In genomic region chr1:181850441-181850840, GRCm38 (mm10) we compare ENCODE assay signal across 24 mouse cellular contexts. TPM values are rescaled to one million over a fixed set of nuclear protein-coding genes. Genes with fewer than 3 reads are reported as not detected.
A peak's percentile ranks its signal among the peaks of the same experiment; 100 is the strongest.
DNase-seq lines count a peak whose midpoint lies in the region; ATAC-seq and TF ChIP-seq lines count a peak whose summit lies in the region.
"Had no signal": no experiment of that assay in that cellular context is flagged by ENCODE, and none has a peak within 500 bp of the region (broad histone marks: within the 10 kb centered on the region; RNA-seq: fewer than 3 reads in every experiment).

No protein-coding gene starts in this region.

- TF ChIP-seq CTCF in midbrain, postnatal 0 days (IDR thresholded peaks at IDR 0.05) = no peak

- H3K9ac ChIP-seq in midbrain, postnatal 0 days (replicated peaks; ENCODE audit: low read length, poor library complexity, severe bottlenecking) = no peak overlapping the region
- no peak overlapping the region for H3K9ac ChIP-seq in midbrain, embryonic 14.5 days (replicated peaks; ENCODE audit: low read length)
- H3K9ac ChIP-seq: forebrain, embryonic 13.5 days; hindbrain, embryonic 14.5 days; kidney, embryonic 15.5 days; limb, embryonic 13.5 days; lung, embryonic 15.5 days; midbrain, embryonic 12.5 days had no signal

- H3K4me2 ChIP-seq in midbrain, postnatal 0 days (ENCODE audit: low read depth, low read length, poor library complexity, severe bottlenecking) = no peak overlapping the region
- no peak overlapping the region for H3K4me2 ChIP-seq in midbrain, embryonic 14.5 days (ENCODE audit: low read length)
- H3K4me2 ChIP-seq: forebrain, embryonic 13.5 days; heart, embryonic 11.5 days; hindbrain, embryonic 14.5 days; kidney, embryonic 15.5 days; limb, embryonic 13.5 days; liver, embryonic 11.5 days; lung, embryonic 15.5 days; midbrain, embryonic 12.5 days had no signal

- 87% methylated on average over 4 of the region's 4 CpGs for WGBS in midbrain, postnatal 0 days
- 85% methylated on average over 4 of the region's 4 CpGs for WGBS in midbrain, embryonic 14.5 days

- ATAC-seq in midbrain, postnatal 0 days (ENCODE audit: low FRiP score) = no peak
- ATAC-seq in midbrain, embryonic 14.5 days (ENCODE audit: low FRiP score, low TSS enrichment) = no peak
- ATAC-seq: forebrain, embryonic 13.5 days; inflammation-experienced regulatory T-cells, adult 6 months; Patski had no signal

- DNase-seq in adrenal gland, postnatal 10 days = peak; percentile 60
- DNase-seq in adrenal gland, adult 18-20 months (ENCODE audit: low spot score in 2 of 2) = no peak
- peak; percentile 45 for DNase-seq in gastrocnemius, adult 18-20 months (ENCODE audit: low spot score)
- DNase-seq in gastrocnemius, postnatal 36 days = no peak
- DNase-seq in midbrain, postnatal 0 days (ENCODE audit: low spot score) = peak; percentile 50
- DNase-seq in midbrain, embryonic 14.5 days = no peak
- no peak for DNase-seq in urinary bladder, postnatal 10 days (ENCODE audit: low spot score)
- DNase-seq: cerebellum, adult 8-10 months; gastrocnemius, adult 2 months; heart, postnatal 4 days; kidney, adult 18-20 months; kidney, postnatal 25 days; thymus, postnatal 4 days had no signal

- no peak overlapping the region for H3K27ac ChIP-seq in midbrain, postnatal 0 days (ENCODE audit: low read depth, low read length)
- no peak overlapping the region for H3K27ac ChIP-seq in midbrain, embryonic 14.5 days (replicated peaks; ENCODE audit: low read depth, low read length)
- H3K27ac ChIP-seq: forebrain, embryonic 13.5 days; hindbrain, embryonic 14.5 days; kidney, embryonic 15.5 days; limb, embryonic 13.5 days; lung, embryonic 15.5 days; midbrain, embryonic 12.5 days had no signal

- H3K27me3 ChIP-seq in midbrain, postnatal 0 days (ENCODE audit: insufficient read depth, low read length) = no peaks in the 10 kb centered on the region
- no peaks in the 10 kb centered on the region for H3K27me3 ChIP-seq in midbrain, embryonic 14.5 days (ENCODE audit: control insufficient read depth, insufficient read depth, low read length)
- H3K27me3 ChIP-seq: forebrain, embryonic 13.5 days; lung, embryonic 15.5 days; Patski had no signal

- no peak overlapping the region for H3K4me3 ChIP-seq in midbrain, postnatal 0 days (ENCODE audit: low read depth, low read length)
- no peak overlapping the region for H3K4me3 ChIP-seq in midbrain, embryonic 14.5 days (replicated peaks; ENCODE audit: low read depth, low read length)
- H3K4me3 ChIP-seq: forebrain, embryonic 13.5 days; gastrocnemius, adult 2 months; kidney, embryonic 15.5 days; limb, embryonic 13.5 days; lung, embryonic 15.5 days; midbrain, embryonic 12.5 days had no signal

- no peaks in the 10 kb centered on the region for H3K4me1 ChIP-seq in midbrain, postnatal 0 days (ENCODE audit: insufficient read depth, low read length)
- no peaks in the 10 kb centered on the region for H3K4me1 ChIP-seq in midbrain, embryonic 14.5 days (ENCODE audit: control insufficient read depth, insufficient read depth, low read length)

- no peaks in the 10 kb centered on the region for H3K9me3 ChIP-seq in midbrain, postnatal 0 days (ENCODE audit: low read length)
- no peaks in the 10 kb centered on the region for H3K9me3 ChIP-seq in midbrain, embryonic 14.5 days (ENCODE audit: control insufficient read depth, low read length)
- H3K9me3 ChIP-seq: forebrain, embryonic 13.5 days; G1E; kidney, embryonic 15.5 days; limb, embryonic 13.5 days; lung, embryonic 15.5 days; midbrain, embryonic 12.5 days had no signal

- H3K36me3 ChIP-seq in midbrain, postnatal 0 days (ENCODE audit: insufficient read depth, low read length) = no peaks in the 10 kb centered on the region
- H3K36me3 ChIP-seq in midbrain, embryonic 14.5 days (ENCODE audit: control insufficient read depth, insufficient read depth, low read length) = no peaks in the 10 kb centered on the region
- H3K36me3 ChIP-seq: G1E; kidney, embryonic 15.5 days; limb, embryonic 13.5 days; lung, embryonic 15.5 days; midbrain, embryonic 12.5 days had no signal

- intact Hi-C loops in gastrocnemius, postnatal 36 days (cut with DNase I) = no loop called here

RNA-seq across cellular contexts. Expression of gene Lbr, which starts 7.6 kb away (rescaled TPM):
- 10 to 100 TPM; 35.9 to 36.6 TPM for total RNA-seq in adrenal gland, postnatal 10 days (2021)
- 10 to 100 TPM; 15.6 to 17.9 TPM for total RNA-seq in adrenal gland, adult 18-20 months (2021)
- total RNA-seq in gastrocnemius, adult 18-20 months (2021) = 10 to 100 TPM; 20.7 to 24.4 TPM
- 10 to 100 TPM; 17.7 to 20.5 TPM for total RNA-seq in gastrocnemius, postnatal 36 days (2021)
- total RNA-seq in midbrain, postnatal 0 days (2014; rRNA removed) = 22.1 and 22.3 TPM in 2 replicates
- polyA plus RNA-seq in midbrain, postnatal 0 days (2015; fragmentation: Nextera tagmentation; extraction: Ambion mirVana) = 20.2 and 20.3 TPM in 2 replicates
- 28.1 and 43.3 TPM in 2 replicates for polyA plus RNA-seq in midbrain, embryonic 14.5 days (2014; fragmentation: Nextera tagmentation; extraction: Ambion mirVana)

Comparison
In these comparisons a context has a peak if more than half of its experiments do, and no peak if none do; other contexts are left out.
1. DNase-seq: peak in adrenal gland, postnatal 10 days (single experiment), gastrocnemius, adult 18-20 months (single experiment) and midbrain, postnatal 0 days (single experiment); none in adrenal gland, adult 18-20 months (0 of 2), gastrocnemius, postnatal 36 days (0 of 2), midbrain, embryonic 14.5 days (single experiment) and urinary bladder, postnatal 10 days (single experiment).